Mouse (Mus musculus): Measurements from ENCODE around the gene 4930503E14Rik. TPM values are rescaled to one million over a fixed set of nuclear protein-coding genes. Genes with fewer than 3 reads are reported as not detected.
"Not testable (repeated sequence)": the region's sequence is repeated elsewhere in the genome, so short reads cannot be mapped to it uniquely, and the experiment has no call there.

4930503E14Rik gene
- not detected for total RNA-seq (2021)
- long read RNA-seq, experiment 1 = 0 reads
- long read RNA-seq, experiment 2 = 0 reads

DNA sequence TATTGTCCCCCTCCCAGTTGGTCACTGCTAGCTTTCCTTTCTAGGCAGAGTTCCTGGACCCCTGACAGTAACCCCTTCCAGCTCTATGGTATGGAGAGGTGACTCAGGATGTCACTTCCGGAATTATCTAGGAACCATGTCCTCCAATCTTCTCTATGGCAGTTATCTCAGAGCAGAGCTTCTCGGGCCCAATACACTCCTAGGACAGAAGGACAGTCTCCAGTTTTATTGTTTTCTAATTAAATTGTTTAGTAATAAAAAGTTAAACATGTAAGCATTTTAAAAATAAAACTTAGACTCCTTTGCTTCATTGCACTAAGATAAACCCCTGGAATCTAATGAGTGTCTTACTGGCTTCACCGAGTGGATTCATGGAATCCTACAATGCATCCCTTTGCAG, at the start of gene 4930503E14Rik:
Gene 4930503E14Rik (minus strand): TSS at position 101 of the 400 bp plus-strand sequence.
- DNase-seq (ENCODE audit: low spot score in 2 of 2) = not testable (repeated sequence)

- DNase-seq (ENCODE audit: low spot score in 2 of 2) = no peak
Measured at GRCm38 (mm10) chr14:44248039-44248438, 35.0 kb upstream of the 4930503E14Rik start.

DNA sequence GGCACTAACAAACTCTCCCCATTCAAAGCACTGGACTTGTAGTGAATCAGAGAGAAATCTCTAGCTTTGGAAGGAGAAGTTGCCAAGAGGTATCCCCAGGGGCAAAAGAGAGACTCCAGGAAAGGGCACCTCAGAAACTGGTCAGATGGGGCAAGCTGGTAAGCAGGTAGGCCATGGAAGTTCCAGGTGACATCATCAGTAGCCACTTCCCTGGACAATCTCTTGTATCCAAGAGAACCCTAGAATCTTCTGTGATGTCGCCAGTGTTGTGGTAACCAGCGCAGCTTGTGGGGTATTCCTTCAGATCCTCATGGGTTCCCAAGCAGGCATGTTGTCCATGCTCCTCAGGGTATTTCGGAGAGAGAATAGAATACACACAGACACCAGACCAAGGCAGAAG, 15.7 kb downstream of the 4930503E14Rik start, which contains the start of gene Gm8212:
Gene Gm8212 (plus strand): TSS at position 301 of the 400 bp plus-strand sequence.
- not testable (repeated sequence) for DNase-seq (ENCODE audit: low spot score in 2 of 2)

DNA sequence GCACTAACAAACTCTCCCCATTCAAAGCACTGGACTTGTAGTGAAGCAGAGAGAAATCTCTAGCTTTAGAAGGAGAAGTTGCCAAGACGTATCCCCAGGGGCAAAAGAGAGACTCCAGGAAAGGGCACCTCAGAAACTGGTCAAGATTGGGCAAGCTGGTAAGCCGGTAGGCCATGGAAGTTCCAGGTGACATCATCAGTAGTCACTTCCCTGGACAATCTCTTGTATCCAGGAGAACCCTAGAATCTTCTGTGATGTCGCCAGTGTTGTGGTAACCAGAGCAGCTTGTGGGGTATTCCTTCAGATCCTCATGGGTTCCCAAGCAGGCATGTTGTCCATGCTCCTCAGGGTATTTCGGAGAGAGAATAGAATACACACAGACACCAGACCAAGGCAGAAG, 89.5 kb downstream of the 4930503E14Rik start, which contains the start of gene Gm3327:
Gene Gm3327 (plus strand): TSS at position 301 of the 400 bp plus-strand sequence.
- not testable (repeated sequence) for DNase-seq (ENCODE audit: low spot score in 2 of 2)

Other genes with a start within 250 kb of the 4930503E14Rik start
- not detected for gene Ang6, start 211.0 kb downstream of the 4930503E14Rik start, total RNA-seq (2021)
- gene Ear2, start 110.6 kb downstream of the 4930503E14Rik start, total RNA-seq (2021) = not detected
- not detected for gene Gm3327, start 89.4 kb downstream of the 4930503E14Rik start, total RNA-seq (2021)
- not detected for gene Gm8212, start 15.6 kb downstream of the 4930503E14Rik start, total RNA-seq (2021)
- not detected for gene Gm8220, start 72.3 kb upstream of the 4930503E14Rik start, total RNA-seq (2021)
- not detected for gene Gm5930, start 125.3 kb upstream of the 4930503E14Rik start, total RNA-seq (2021)
- not detected for gene Gm8229, start 152.1 kb upstream of the 4930503E14Rik start, total RNA-seq (2021)
- not detected for gene Gm3371, start 197.4 kb upstream of the 4930503E14Rik start, total RNA-seq (2021)
- not detected for gene Gm8232, start 220.4 kb upstream of the 4930503E14Rik start, total RNA-seq (2021)